Mouse (Mus musculus): ENCODE measurements around the gene Smyd4. TPM values are rescaled to one million over a fixed set of nuclear protein-coding genes. Genes with fewer than 3 reads are reported as not detected.

The Smyd4 gene
- polyA plus RNA-seq, 1 experiment from 2014 or later: 4.6 TPM

DNA sequence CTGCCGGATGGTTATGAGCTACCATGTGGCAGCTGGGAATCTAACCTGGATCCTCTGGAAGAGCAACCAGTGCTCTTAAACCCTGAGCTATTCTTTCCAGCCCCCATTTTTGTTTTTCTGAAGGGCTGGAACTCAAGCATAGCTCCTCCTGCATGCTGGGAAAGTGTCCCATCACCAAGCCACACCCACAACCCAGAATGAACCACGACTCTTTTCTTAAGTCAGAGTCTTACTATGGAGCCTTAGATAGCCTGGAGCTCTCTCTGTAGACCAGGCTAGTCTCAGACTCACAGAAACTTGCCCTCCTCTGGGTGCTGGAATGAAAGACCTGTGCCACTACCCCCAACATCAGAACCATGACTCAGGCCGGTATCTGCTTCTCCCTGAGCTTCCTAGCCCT is 100.3 kb downstream of the Smyd4 start:
- Histone ChIP-seq H3K4me2 (ENCODE audit: low read depth, low read length) (peak overlapping the region; percentile 80), H3K9me3 (replicated peaks; ENCODE audit: control insufficient read depth, low read length) (no peaks in the 10 kb centered on the region), H3K4me1 (ENCODE audit: control insufficient read depth, low read depth, low read length) (peaks cover 68% of the 10 kb centered on the region), H3K4me3 (ENCODE audit: low read depth, low read length) (peak overlapping the region; percentile 59), H3K36me3 (ENCODE audit: control insufficient read depth, insufficient read depth) (peaks cover 54% of the 10 kb centered on the region), H3K9ac (ENCODE audit: low read depth, low read length) (peak overlapping the region; percentile 70), H3K27me3 (ENCODE audit: control insufficient read depth, insufficient read depth, low read depth, low read length) (no peaks in the 10 kb centered on the region), H3K27ac (ENCODE audit: low read length) (peak overlapping the region; percentile 93)
- no peak for ATAC-seq (ENCODE audit: low read depth)
- WGBS (ENCODE audit: insufficient replicate concordance): 43% methylated on average over 3 of the region's 3 CpGs

DNA sequence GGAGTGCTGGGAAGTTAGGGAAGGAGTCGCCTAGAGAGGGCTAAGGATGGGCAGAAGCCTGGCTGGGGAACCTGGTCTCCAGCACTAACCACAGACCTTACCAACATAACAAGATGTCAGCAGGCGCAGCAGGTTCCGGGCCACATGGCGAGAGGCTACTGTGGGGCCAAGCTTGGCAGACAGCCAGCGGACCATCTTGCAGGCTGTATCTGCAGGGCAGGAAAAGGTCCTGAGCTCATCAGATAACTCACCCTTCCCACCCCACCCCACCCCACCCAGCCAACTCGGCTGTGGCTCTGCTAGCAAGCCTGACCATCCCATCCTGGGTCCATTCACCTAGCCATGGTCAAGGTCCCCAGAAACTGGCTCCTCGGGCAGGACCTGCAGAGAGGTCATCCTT is 101.5 kb downstream of the Smyd4 start:
- Histone ChIP-seq H3K4me1 (ENCODE audit: control insufficient read depth, low read depth, low read length) (peaks cover 72% of the 10 kb centered on the region), H3K4me2 (ENCODE audit: low read depth, low read length) (peak overlapping the region; percentile 80), H3K36me3 (ENCODE audit: control insufficient read depth, insufficient read depth) (peaks cover 42% of the 10 kb centered on the region), H3K9ac (ENCODE audit: low read depth, low read length) (peak overlapping the region; percentile 70), H3K9me3 (replicated peaks; ENCODE audit: control insufficient read depth, low read length) (no peaks in the 10 kb centered on the region), H3K27me3 (ENCODE audit: control insufficient read depth, insufficient read depth, low read depth, low read length) (no peaks in the 10 kb centered on the region), H3K4me3 (ENCODE audit: low read depth, low read length) (peak overlapping the region; percentile 59), H3K27ac (ENCODE audit: low read length) (peak overlapping the region; percentile 93)
- WGBS (ENCODE audit: insufficient replicate concordance): 28% methylated on average over 7 of the region's 7 CpGs
- peak; percentile 76 for ATAC-seq (ENCODE audit: low read depth)

DNA sequence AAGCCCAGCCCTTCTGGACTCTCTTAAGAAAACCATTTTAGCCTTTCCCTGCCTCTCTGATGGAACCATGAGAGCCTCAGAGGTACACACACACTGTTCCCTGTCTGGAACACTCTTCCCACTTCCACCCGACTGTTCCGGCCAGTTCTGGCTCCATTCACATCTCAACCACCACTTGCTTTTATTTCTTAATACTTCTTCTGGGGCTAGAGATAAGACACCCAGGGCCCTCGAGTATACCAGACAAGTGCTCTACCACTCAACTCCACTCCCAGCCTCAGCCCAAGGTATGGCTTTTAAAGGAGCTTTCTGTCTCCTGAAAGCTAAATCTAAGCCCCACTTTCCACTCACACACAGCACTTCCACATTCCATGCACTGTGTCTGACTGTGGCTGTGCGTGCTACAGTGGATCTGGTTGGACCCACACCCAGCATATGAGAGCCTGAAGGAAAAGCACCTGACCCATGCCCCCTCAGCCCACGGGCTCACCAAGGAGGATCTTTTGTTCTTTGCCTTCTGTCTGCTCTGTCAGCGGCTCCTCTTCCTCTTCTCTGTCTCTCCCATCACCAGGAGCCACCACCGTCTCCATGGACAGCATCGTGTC is 102.2 kb downstream of the Smyd4 start:
- peak overlapping the region; percentile 59 for H3K4me3 ChIP-seq (ENCODE audit: low read depth, low read length)
- H3K36me3 ChIP-seq (ENCODE audit: control insufficient read depth, insufficient read depth): peaks cover 35% of the 10 kb centered on the region
- H3K4me1 ChIP-seq (ENCODE audit: control insufficient read depth, low read depth, low read length): peaks cover 77% of the 10 kb centered on the region
- no peaks in the 10 kb centered on the region for H3K9me3 ChIP-seq (replicated peaks; ENCODE audit: control insufficient read depth, low read length)
- H3K27me3 ChIP-seq (ENCODE audit: control insufficient read depth, insufficient read depth, low read depth, low read length): no peaks in the 10 kb centered on the region
- ATAC-seq (ENCODE audit: low read depth): peak; percentile 71
- H3K27ac ChIP-seq (ENCODE audit: low read length): peak overlapping the region; percentile 93
- peak overlapping the region; percentile 80 for H3K4me2 ChIP-seq (ENCODE audit: low read depth, low read length)
- 33% methylated on average over 8 of the region's 8 CpGs for WGBS (ENCODE audit: insufficient replicate concordance)
- peak overlapping the region; percentile 70 for H3K9ac ChIP-seq (ENCODE audit: low read depth, low read length)

DNA sequence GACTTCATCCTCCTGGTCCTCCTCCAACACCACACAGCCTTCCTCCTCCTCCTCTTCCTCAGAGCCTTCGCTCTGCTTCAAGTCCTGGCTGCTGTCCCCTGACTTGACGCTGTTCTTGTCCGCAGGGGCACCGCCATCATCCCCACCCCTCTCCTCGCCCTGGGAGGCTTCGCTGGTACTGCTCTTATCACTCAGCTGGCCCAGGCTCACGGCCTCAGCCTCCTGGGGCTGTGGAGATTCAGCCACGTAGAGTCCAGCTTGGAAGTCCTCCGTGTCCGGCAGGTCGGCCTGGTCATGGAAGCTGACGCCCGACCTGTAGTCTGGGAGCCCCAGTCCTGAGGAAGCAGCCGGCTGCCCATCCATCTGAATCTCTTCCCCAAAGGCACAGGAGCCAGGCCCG is 102.7 kb downstream of the Smyd4 start:
- WGBS (ENCODE audit: insufficient replicate concordance): 47% methylated on average over 15 of the region's 15 CpGs
- Histone ChIP-seq H3K9ac (ENCODE audit: low read depth, low read length) (peak overlapping the region; percentile 70), H3K27me3 (ENCODE audit: control insufficient read depth, insufficient read depth, low read depth, low read length) (no peaks in the 10 kb centered on the region), H3K27ac (ENCODE audit: low read length) (peak overlapping the region; percentile 93), H3K36me3 (ENCODE audit: control insufficient read depth, insufficient read depth) (peaks cover 30% of the 10 kb centered on the region), H3K4me1 (ENCODE audit: control insufficient read depth, low read depth, low read length) (peaks cover 78% of the 10 kb centered on the region), H3K4me3 (ENCODE audit: low read depth, low read length) (peak overlapping the region; percentile 59), H3K4me2 (ENCODE audit: low read depth, low read length) (peak overlapping the region; percentile 80), H3K9me3 (replicated peaks; ENCODE audit: control insufficient read depth, low read length) (no peaks in the 10 kb centered on the region)
- peak; percentile 53 for ATAC-seq (ENCODE audit: low read depth)

DNA sequence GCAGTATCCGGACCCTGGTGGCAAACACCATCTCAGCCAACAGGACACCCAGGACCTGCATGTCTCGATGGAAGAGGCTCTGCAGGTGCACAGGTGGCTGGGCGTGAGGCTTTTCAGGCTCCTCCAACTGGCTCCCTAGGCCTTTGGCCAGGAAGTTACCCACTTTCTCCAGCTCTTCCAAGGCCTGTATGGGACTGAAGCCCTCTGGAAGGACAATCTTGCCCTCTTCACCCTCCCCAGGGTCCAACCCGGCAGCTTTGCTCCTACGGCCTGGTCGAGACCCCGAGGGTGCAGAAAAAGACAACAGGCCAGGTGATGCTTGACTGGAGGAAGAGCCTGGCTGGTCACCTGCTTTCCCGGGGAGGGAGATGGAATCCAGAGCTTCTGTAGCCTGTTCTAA is 103.8 kb downstream of the Smyd4 start:
- H3K9ac ChIP-seq (ENCODE audit: low read depth, low read length): peak overlapping the region; percentile 8; the same call in 1 of the 2 replicates
- H3K9me3 ChIP-seq (replicated peaks; ENCODE audit: control insufficient read depth, low read length): no peaks in the 10 kb centered on the region
- peaks cover 84% of the 10 kb centered on the region for H3K4me1 ChIP-seq (ENCODE audit: control insufficient read depth, low read depth, low read length)
- no peak for ATAC-seq (ENCODE audit: low read depth)
- no peak overlapping the region; the same call in 1 of the 2 replicates for H3K4me3 ChIP-seq (ENCODE audit: low read depth, low read length)
- H3K27ac ChIP-seq (ENCODE audit: low read length): no peak overlapping the region
- peak overlapping the region; percentile 80 for H3K4me2 ChIP-seq (ENCODE audit: low read depth, low read length)
- 81% methylated on average over 8 of the region's 8 CpGs for WGBS (ENCODE audit: insufficient replicate concordance)
- peaks cover 19% of the 10 kb centered on the region for H3K36me3 ChIP-seq (ENCODE audit: control insufficient read depth, insufficient read depth)
- no peaks in the 10 kb centered on the region for H3K27me3 ChIP-seq (ENCODE audit: control insufficient read depth, insufficient read depth, low read depth, low read length)

DNA sequence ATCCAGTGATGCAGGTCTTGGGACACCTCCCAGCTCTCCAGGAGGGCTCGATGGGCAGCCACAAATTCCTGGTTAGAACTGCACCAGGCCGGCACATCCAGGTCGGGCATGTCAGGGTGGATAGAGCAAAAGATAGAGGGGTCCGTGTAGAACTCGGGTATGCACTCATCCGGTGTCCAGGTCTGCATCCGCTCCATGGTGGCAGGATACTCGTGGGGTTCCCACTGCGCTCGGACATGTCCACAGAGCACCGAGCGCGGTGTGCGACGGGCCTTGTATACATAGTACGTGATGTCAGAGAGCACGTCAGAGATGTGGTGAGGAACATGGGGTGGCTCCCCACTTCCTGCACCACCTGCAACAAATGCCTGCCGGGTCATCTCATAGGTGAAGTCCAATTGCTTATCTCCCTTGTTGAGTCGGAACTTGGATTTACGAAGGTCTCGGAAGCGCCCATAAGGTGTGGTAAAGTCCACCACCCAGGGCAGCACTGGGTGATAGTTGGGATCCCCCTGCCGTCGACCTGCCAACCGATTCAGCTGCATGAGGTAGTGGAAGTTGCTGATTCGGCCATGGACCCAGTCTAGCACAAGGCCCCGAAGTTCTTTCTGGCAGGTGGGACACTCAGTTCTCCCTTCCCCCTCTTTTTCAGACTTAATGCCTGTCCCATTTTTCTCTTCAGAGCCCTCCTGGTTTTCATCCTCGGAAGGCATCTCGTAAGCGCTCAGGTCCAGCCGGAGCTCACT is 104.8 kb downstream of the Smyd4 start:
- 88% methylated on average over 31 of the region's 31 CpGs for WGBS (ENCODE audit: insufficient replicate concordance)
- 0 out of 2 replicates have a peak overlapping the region, but pooled peaks have one; percentile 83 for H3K9ac ChIP-seq (ENCODE audit: low read depth, low read length)
- H3K4me2 ChIP-seq (ENCODE audit: low read depth, low read length): peak overlapping the region; percentile 98
- H3K9me3 ChIP-seq (replicated peaks; ENCODE audit: control insufficient read depth, low read length): no peaks in the 10 kb centered on the region
- no peak overlapping the region for H3K27ac ChIP-seq (ENCODE audit: low read length)
- H3K4me1 ChIP-seq (ENCODE audit: control insufficient read depth, low read depth, low read length): peaks cover 82% of the 10 kb centered on the region
- H3K4me3 ChIP-seq (ENCODE audit: low read depth, low read length): peak overlapping the region; percentile 74
- no peak for ATAC-seq (ENCODE audit: low read depth)
- H3K27me3 ChIP-seq (ENCODE audit: control insufficient read depth, insufficient read depth, low read depth, low read length): no peaks in the 10 kb centered on the region
- peaks cover 9% of the 10 kb centered on the region for H3K36me3 ChIP-seq (ENCODE audit: control insufficient read depth, insufficient read depth)

DNA sequence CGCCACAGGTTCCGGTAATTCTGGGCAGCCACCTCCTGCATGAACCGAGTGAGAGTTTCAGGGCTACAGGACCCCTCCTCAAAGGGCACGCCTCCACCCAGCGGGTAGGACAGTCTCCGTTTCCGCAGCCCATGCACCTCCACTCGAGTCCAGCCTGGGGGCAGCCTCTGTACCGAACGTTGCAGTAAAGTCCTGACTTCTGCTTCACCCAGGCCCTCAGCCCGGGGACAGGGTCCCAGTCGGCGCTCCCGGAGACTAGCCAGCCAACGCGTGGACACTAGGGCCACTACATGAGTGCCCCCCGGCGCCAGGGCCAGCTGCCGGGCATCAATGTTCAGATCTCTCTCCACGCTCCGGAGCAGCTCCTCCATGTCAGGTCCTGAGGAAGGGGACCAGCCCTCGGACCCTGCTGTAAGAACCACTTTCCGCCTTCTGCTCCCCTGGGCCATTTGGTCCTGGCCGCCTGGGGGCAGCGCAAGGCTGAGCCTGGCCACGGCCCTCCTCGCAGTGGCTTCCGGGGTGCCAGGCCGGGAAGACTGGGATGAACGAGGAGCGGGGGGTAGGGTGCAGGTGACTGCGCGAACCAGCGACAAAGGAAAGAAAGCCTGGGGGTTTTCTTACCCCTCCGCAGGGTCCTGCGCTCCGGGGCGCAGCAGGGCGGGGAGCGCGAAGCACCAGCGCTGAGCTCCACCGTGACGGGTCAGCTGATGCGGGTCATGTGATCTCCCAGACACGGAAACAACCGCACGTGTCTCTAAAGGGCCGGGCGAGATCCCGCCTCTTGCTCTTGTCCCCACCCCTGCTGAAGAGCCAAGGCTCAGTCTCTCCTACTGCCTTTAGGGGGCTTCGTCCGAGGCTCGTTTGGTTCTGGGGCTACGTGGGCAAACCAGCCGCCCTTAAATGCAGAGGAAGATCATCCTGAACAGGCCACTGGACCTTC is 106.0 kb downstream of the Smyd4 start, which contains the start of gene Wdr81:
Gene Wdr81, minus strand, starts transcription at position 727 of the 940 bp plus-strand sequence.
- Histone ChIP-seq H3K4me2 (ENCODE audit: low read depth, low read length) (peak within 1 kb of the TSS; percentile 98), H3K27me3 (ENCODE audit: control insufficient read depth, insufficient read depth, low read depth, low read length) (no peaks in the 10 kb centered on the region), H3K9me3 (replicated peaks; ENCODE audit: control insufficient read depth, low read length) (no peaks in the 10 kb centered on the region), H3K4me3 (ENCODE audit: low read depth, low read length) (peak within 1 kb of the TSS; percentile 74), H3K36me3 (ENCODE audit: control insufficient read depth, insufficient read depth) (peaks cover 5% of the 10 kb centered on the region; the same call in 1 of the 2 replicates), H3K4me1 (ENCODE audit: control insufficient read depth, low read depth, low read length) (peaks cover 82% of the 10 kb centered on the region), H3K9ac (ENCODE audit: low read depth, low read length) (peak within 1 kb of the TSS; percentile 83), H3K27ac (ENCODE audit: low read length) (peak within 1 kb of the TSS; percentile 71)
- 2% methylated on average over 56 of the region's 56 CpGs for WGBS (ENCODE audit: insufficient replicate concordance)
- ATAC-seq (ENCODE audit: low read depth): peak; percentile 76
